Mouse (Mus musculus) thymus, adult 2 months (tissue): ENCODE measurements around the gene Ckap5. TPM values are rescaled to one million over a fixed set of nuclear protein-coding genes. Genes with fewer than 3 reads are reported as not detected.

ENCODE experiments used
- DNase-seq: peaks from one replicate; pipeline ENCODE4 v3.0.0; 2021
- H3K27ac ChIP-seq: fragments of 200-500 bp; 2 replicates; pipeline ENCODE4 v1.5.1; 2012; ENCODE audit warnings: low read length, control low read depth; ENCODE audit not compliant: control insufficient read depth, insufficient read depth
- H3K27me3 ChIP-seq: fragments of 200-500 bp; 2 replicates; pipeline ENCODE4 v1.6.1; 2012; ENCODE audit warnings: mild to moderate bottlenecking, low read length, moderate library complexity, mixed read lengths; ENCODE audit not compliant: control insufficient read depth, insufficient read depth
- H3K36me3 ChIP-seq: fragments of 200-500 bp; 2 replicates; pipeline ENCODE4 v1.6.1; 2012; ENCODE audit warnings: mild to moderate bottlenecking, low read length, moderate library complexity; ENCODE audit not compliant: control insufficient read depth, insufficient read depth
- H3K4me1 ChIP-seq: fragments of 200-500 bp; replicated peaks from 2 replicates; pipeline ENCODE4 v1.6.1; 2012; ENCODE audit warnings: low read length; ENCODE audit not compliant: control insufficient read depth, insufficient read depth
- H3K4me3 ChIP-seq: fragments of 200-500 bp; 2 replicates; pipeline ENCODE4 v1.5.1; 2012; ENCODE audit warnings: mild to moderate bottlenecking, low read length, control low read depth, moderate library complexity; ENCODE audit not compliant: control insufficient read depth, insufficient read depth
- CTCF ChIP-seq: fragments of 200-500 bp; IDR thresholded peaks from 2 replicates; pipeline ENCODE4 v1.5.1; 2012; ENCODE audit warnings: mild to moderate bottlenecking, control low read depth, low read length, moderate library complexity, borderline replicate concordance; ENCODE audit not compliant: control insufficient read depth, poor library complexity, insufficient read depth; ENCODE audit errors: extremely low read depth
- POLR2A ChIP-seq: fragments of 200-500 bp; IDR thresholded peaks from 2 replicates; pipeline ENCODE4 v1.6.1; 2012; ENCODE audit warnings: mild to moderate bottlenecking, low read length, control low read depth, moderate library complexity; ENCODE audit not compliant: control insufficient read depth, poor library complexity, insufficient read depth; ENCODE audit errors: extremely low read depth
- WGBS: fragments of 180-500 bp; shearing (Covaris S2); methylation state at CpG from one replicate; pipeline ENCODE4 v1.1.7; 2018; 5-methylcytosine and 5-hydroxymethylcytosine counted together
- polyA plus RNA-seq: library from polyadenylated mRNA; depleted of rRNA; stranded (reverse); fragments of >200 nt; gene quantifications from 2 replicates; pipeline ENCODE4 v1.2.3, GENCODE M21; 2012

The Ckap5 gene
- polyA plus RNA-seq, 1 experiment: 20.9 TPM

GRCm38 (mm10) chr2:91642825-91643415 is 116.4 kb downstream of the Ckap5 start:
- Histone ChIP-seq H3K4me1 (peaks cover 69% of the 10 kb centered on the region), H3K27ac (no peak overlapping the region), H3K36me3 (peaks cover 13% of the 10 kb centered on the region), H3K27me3 (no peaks in the 10 kb centered on the region), H3K4me3 (no peak overlapping the region)
- 95% methylated on average over 2 of the region's 2 CpGs for WGBS
- DNase-seq: no peak
- no peak for TF ChIP-seq CTCF
- no peak for TF ChIP-seq POLR2A

DNA sequence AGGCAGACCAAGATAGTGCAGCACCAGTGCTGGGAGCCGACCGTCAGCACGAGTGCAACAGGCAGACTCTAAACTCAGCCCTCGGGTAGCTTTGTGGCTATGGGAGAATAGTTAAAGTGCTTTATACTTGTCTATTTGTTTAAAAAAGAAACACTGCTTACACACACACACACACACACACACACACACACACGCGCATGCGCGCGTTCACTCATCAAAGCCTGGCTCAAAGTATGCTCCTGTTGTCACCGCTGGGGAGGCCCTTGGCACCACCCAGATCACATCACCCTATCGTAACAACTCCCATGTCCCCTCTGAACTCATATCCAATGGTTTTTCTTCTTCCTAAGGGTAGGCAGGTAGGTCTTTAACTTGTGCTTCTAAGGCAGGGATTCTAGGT is 117.5 kb downstream of the Ckap5 start:
- H3K27ac ChIP-seq: peak overlapping the region; percentile 96
- H3K27me3 ChIP-seq: no peaks in the 10 kb centered on the region
- no peak for TF ChIP-seq POLR2A
- no peak for TF ChIP-seq CTCF
- 77% methylated on average over 11 of the region's 11 CpGs for WGBS
- peaks cover 13% of the 10 kb centered on the region for H3K36me3 ChIP-seq
- H3K4me3 ChIP-seq: no peak overlapping the region
- no peak for DNase-seq
- peaks cover 66% of the 10 kb centered on the region for H3K4me1 ChIP-seq

DNA sequence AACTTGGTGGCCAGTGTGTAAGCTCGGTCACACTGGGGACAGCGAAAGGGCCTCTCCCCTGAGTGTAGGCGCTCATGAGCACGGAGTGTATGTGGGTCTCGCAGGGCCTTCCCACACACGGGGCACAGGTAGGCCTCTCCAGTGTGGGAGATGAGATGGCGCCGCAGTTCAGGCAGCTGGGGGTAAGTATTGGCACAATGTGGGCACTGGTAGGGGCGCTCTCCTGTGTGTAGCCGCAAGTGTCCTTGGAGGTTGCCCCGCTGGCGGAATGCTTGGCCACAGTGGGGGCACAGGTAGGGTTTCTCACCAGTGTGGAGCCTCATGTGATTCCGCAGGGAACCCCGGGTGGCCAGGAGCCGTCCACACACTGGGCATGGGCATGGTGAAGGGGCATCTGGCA is 118.8 kb downstream of the Ckap5 start:
- Histone ChIP-seq H3K4me1 (peaks cover 59% of the 10 kb centered on the region), H3K36me3 (peaks cover 13% of the 10 kb centered on the region), H3K4me3 (0 out of 2 replicates have a peak overlapping the region, but pooled peaks have one; percentile 4), H3K27ac (peak overlapping the region; percentile 96), H3K27me3 (no peaks in the 10 kb centered on the region)
- DNase-seq: peak; percentile 46
- 73% methylated on average over 15 of the region's 15 CpGs for WGBS
- TF ChIP-seq CTCF (no peak), POLR2A (no peak; the same call in 1 of the 2 replicates)

GRCm38 (mm10) chr2:91645811-91646210 is 119.2 kb downstream of the Ckap5 start:
- H3K27ac ChIP-seq: peak overlapping the region; percentile 96
- WGBS: 6% methylated on average over 11 of the region's 11 CpGs
- peak; percentile 78 for DNase-seq
- TF ChIP-seq POLR2A (no peak; the same call in none of the 2 replicates), CTCF (0 out of 2 replicates have a peak, but pooled peaks have one; percentile 38)
- H3K36me3 ChIP-seq: peaks cover 13% of the 10 kb centered on the region
- H3K4me1 ChIP-seq: peaks cover 56% of the 10 kb centered on the region
- H3K4me3 ChIP-seq: 0 out of 2 replicates have a peak overlapping the region, but pooled peaks have one; percentile 4
- H3K27me3 ChIP-seq: no peaks in the 10 kb centered on the region

GRCm38 (mm10) chr2:91646733-91647132 is 120.2 kb downstream of the Ckap5 start:
- Histone ChIP-seq H3K4me1 (peaks cover 58% of the 10 kb centered on the region), H3K36me3 (peaks cover 13% of the 10 kb centered on the region), H3K4me3 (no peak overlapping the region), H3K27ac (peak overlapping the region; percentile 96), H3K27me3 (no peaks in the 10 kb centered on the region)
- DNase-seq: peak; percentile 69
- no peak for TF ChIP-seq POLR2A
- no peak for TF ChIP-seq CTCF
- 53% methylated on average over 1 of the region's 1 CpGs for WGBS

- Histone ChIP-seq H3K4me3 (peak overlapping the region; percentile 95), H3K27me3 (no peaks in the 10 kb centered on the region), H3K4me1 (peaks cover 40% of the 10 kb centered on the region), H3K27ac (peak overlapping the region; percentile 84), H3K36me3 (peaks cover 16% of the 10 kb centered on the region)
- TF ChIP-seq CTCF (no peak), POLR2A (no peak)
- WGBS: under 1% methylated on average over 15 of the region's 15 CpGs
- peak; percentile 37 for DNase-seq
Measured at GRCm38 (mm10) chr2:91649152-91649551, 122.6 kb downstream of the Ckap5 start.
